8 mouse cellular contexts compared by ENCODE assay signal in genomic region chr3:146404311-146405201, GRCm38 (mm10). TPM values are rescaled to one million over a fixed set of nuclear protein-coding genes. Genes with fewer than 3 reads are reported as not detected.
DNase-seq lines count a peak whose midpoint lies in the region; ATAC-seq lines count a peak whose summit lies in the region.

Ssx2ip (plus strand) TSS chr3:146404642.

- no peaks in the 10 kb centered on the region for H3K9me3 ChIP-seq in hindbrain, embryonic 15.5 days

- under 1% methylated on average over 93 of the region's 100 CpGs for WGBS in hindbrain, embryonic 15.5 days

- peaks cover 28% of the 10 kb centered on the region for H3K4me1 ChIP-seq in hindbrain, embryonic 15.5 days (replicated peaks)

- DNase-seq in WW6 (ENCODE audit: low read depth, low spot score), result peak; percentile 80
- peak; percentile 99 for DNase-seq in cerebellum, postnatal 36 days
- peak; percentile 95 to 98 for DNase-seq in frontal cortex, postnatal 36 days (ENCODE audit: low spot score in 2 of 2)
- peak; percentile 92 for DNase-seq in left cerebral cortex, adult 11 months (ENCODE audit: low spot score)
- DNase-seq in lung, postnatal 36 days, result peak; percentile 95
- DNase-seq in retina, embryonic 14.5 days (ENCODE audit: low spot score), result peak; percentile 96
- DNase-seq in thymus, postnatal 36 days, result peak; percentile 94 to 95

- H3K27me3 ChIP-seq in hindbrain, embryonic 15.5 days, result no peaks in the 10 kb centered on the region

- H3K9ac ChIP-seq in hindbrain, embryonic 15.5 days, result peak within 1 kb of the TSS; percentile 95

- H3K27ac ChIP-seq in hindbrain, embryonic 15.5 days (replicated peaks), result peak within 1 kb of the TSS; percentile 90

- ATAC-seq in hindbrain, embryonic 15.5 days (ENCODE audit: low FRiP score, low read depth), result peak; percentile 99

- H3K36me3 ChIP-seq in hindbrain, embryonic 15.5 days, result no peaks in the 10 kb centered on the region

- H3K4me2 ChIP-seq in hindbrain, embryonic 15.5 days, result peak within 1 kb of the TSS; percentile 77

- peak within 1 kb of the TSS; percentile 96 for H3K4me3 ChIP-seq in hindbrain, embryonic 15.5 days

RNA-seq across cellular contexts. Expression of gene Ssx2ip, which starts in this region (rescaled TPM):
- polyA plus RNA-seq in hindbrain, embryonic 15.5 days (2015; fragmentation: Nextera tagmentation; extraction: Ambion mirVana), result 17.0 and 18.0 TPM in 2 replicates

Comparison
In these comparisons a context has a peak if more than half of its experiments do, and no peak if none do; other contexts are left out.
1. Peak in every context shown above with its lines: DNase-seq, ATAC-seq, H3K4me3 ChIP-seq and H3K27ac ChIP-seq.